Mouse (Mus musculus): Measurements from ENCODE around the gene Cpne5.

The Cpne5 gene

DNA sequence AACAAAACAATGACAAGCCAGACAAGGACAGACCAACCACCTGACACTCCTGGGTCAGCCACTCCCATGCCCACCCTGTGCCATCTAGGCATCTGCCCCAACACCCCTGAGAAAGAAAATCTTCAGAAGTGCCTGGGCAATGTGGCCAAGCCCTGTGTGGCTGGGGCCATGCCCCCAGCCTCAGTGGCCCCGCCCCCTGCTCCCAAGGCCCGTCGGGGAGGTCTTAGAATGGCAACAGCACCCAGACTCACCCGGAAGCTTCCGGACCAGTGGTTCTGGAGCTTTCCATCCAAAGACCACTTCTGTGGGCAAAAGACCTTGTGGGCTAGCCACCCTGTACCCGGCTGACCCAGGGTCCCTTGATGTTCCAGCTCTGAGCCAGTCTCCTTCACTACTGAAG lies 35.4 kb downstream of the Cpne5 start:
- no peak for DNase-seq

DNA sequence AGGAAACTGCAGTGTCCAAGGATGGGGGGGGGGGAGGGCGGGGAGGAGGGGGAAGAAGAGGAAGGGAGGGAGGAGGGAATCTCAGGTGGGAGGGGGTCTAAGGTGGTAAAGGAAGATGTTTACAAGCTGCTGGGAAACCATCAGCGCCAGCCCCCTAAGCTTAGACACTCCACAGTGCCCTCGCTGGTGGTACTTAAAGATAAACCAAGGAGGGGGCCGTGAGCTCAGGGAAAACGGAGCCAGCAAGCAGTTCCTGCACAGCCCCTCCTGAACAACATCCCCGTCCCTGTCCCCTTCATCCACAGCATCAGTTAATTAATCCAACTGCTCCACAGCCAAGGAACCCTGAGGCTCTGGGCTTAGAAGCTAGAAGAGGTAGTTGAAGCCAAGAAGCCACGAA lies 38.1 kb downstream of the Cpne5 start:
- peak; percentile 32 for DNase-seq

DNA sequence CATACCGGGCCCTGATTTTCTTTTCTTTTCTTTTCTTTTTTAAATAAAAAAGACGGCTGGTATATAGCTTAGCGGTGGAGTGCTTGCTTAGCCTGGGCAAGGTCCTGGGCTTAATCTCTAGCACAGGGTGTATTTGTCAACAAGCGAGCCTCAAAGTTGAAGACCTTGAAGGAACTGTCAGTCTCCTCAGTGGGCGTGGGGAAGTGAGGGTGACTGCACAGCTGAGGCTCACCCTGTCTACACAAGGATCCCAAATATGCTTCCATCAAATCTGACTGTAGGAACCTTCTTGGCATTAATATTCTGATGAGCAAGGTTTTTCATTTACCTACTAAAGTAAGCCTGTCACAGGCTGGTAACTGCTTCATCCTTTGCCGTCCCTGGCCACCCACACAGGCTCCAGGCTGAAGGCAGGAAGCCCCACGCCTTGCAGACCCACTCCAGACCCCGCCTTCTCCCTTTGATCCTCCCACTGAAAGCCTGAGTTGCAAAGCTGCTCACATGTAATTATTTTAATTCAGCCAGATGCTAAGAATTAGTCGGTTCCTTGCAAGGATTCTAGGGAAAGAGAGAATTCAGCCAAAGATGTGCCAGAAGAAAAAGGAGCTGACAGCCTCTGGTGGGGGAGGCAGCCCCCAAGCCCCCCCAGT lies 38.7 kb downstream of the Cpne5 start:
- DNase-seq: peak; percentile 61

DNA sequence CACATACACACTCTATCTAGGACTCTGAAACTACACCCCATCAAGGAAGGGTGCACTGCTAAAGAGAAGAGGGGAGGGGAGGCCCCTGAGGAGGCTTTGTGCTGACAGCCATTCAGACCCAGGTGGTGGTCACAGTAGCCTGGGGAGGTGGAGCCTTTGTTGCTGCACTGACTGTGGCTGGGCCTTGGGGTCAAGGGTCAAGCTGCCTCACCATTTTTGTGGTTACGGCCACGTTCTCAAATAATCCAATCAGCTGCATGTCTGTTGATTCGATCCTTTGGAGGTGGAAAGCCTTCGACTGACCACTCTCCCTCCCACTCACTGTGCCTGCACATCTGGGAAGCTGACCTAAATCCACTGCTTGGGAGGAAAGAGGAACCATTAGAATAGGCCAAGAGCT lies 42.4 kb downstream of the Cpne5 start:
- DNase-seq: peak; percentile 51

DNA sequence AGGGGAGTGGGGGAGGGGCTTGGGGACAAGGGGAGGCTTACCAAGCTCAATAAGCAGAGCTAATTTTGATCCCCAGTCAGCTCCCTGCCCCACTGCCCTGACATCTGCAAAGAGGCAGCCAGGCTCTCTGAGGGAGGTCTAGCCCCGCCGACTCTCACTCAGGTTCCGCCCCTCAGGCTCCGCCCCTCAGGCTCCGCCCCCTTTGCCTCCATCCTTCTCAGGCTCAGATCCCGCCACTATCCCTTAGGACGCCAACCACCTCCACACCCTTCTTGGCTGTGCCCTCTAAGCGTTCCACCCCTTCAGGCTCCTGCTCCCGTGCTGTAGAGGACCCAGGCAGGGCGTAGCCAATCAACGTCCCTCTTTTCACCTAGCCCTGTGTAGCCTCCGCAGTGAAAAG lies 49.0 kb downstream of the Cpne5 start:
- peak; percentile 83 for DNase-seq

DNA sequence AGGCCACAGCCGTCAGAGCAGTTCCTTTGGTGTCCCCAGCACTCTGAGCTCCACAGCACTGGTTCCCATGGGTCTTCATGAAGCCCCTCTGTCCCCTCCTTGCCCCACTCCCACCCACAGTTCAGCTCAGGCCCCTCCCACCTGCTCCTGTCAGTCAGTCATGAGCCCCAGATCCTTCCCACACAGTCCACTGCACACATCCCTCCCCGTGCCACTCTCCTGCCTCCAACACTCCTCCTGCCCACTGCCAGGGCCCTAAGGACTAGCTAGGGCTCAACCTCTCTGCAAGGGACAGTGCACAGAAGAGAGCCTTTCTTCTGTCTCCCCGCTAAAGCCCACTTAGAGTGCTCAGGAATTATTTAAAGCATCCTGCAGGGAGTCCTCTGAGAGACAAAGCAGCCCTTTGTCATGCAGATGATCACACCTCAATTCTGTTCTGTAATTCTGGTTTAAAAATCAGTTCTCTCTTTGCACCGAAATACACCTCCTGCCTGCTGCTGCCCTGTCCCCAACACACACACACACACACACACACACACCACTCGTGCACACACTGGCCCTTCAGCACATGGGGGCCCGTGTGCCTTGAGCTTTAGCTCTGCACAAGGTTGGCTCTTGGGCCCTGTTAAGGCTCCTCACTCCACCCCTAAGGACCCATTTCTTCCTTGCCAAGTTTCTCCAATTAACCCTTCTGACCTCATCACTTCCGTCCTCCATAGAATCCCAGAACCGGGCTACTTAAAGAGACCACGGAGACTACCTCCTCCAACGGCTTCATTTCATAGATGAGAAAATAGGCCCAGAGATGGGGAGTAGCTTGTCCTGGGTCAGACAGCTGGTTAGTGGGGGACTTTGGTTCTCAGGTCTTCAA lies 50.7 kb downstream of the Cpne5 start:
- DNase-seq: peak; percentile 40

DNA sequence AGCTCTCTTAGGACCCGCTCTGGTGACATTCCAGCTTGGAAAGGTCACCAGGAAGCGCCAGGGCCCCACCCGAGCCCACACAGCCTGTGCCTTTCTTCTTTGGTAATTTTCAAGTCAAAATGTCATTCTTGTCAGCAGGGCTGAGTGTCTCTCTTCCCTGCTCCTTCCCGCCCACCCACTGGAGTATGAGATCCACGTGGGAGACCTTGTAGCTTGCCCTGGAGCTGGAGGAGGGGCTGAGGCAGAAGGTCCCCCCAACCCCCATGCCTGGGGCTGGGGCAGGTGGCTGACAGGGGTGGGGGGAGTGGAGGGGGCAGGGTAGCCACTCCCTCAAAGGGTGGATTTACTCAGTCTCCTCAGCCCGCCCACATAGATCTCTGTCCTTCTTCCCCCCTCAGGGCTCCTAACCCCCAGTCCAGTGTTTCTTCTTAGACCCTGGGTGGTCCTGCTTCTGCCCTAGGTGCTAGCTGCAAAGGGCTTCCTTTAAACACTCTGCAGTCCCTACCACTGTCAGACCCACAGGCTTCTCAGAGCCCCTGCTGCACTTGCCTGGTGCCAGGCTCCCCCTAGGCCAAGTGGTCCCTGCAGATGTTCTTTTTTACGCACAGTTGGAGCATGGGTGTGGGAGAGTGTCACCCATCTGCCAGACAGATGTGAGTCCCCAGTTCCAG lies 52.5 kb downstream of the Cpne5 start:
- DNase-seq: peak; percentile 34

DNA sequence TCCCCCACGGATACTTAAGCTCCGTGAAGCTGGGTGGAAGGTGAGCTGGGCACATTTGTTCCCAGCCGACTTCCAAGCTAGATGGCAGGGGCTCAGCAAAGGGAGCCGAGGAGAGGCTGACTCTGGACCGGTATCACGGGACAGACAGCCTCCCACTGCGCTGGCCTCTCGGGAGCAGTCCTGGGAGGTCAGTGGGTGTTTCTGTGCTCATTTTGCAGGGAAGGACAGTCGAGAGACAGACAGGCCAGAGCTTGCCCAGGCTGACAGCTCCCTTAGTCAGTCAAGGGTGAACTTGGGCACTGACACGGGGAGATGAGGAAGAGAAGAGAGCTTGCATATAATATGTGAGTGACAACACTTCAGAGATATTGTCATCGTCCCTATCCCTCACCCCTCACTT lies 54.8 kb downstream of the Cpne5 start:
- no peak for DNase-seq

DNA sequence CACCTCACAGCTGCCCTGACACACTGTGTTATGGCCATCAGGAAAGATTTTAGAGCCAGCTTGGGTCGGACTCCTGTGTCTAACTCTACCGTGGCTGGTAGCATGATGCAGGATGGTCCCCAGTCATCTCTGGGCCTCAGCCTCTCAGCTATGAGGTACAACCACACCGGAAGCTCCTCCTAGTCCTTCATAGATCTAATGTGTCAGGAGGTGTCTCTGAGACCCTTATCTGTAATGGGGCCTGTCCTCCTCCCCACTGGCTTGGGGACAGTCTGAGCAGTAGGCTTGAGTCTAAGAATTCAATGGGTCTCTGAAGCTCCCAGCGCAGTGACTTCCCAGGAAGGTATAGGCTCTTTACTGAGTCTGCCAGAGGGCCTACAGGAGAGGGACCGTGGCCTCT lies 56.2 kb downstream of the Cpne5 start:
- no peak for DNase-seq

DNA sequence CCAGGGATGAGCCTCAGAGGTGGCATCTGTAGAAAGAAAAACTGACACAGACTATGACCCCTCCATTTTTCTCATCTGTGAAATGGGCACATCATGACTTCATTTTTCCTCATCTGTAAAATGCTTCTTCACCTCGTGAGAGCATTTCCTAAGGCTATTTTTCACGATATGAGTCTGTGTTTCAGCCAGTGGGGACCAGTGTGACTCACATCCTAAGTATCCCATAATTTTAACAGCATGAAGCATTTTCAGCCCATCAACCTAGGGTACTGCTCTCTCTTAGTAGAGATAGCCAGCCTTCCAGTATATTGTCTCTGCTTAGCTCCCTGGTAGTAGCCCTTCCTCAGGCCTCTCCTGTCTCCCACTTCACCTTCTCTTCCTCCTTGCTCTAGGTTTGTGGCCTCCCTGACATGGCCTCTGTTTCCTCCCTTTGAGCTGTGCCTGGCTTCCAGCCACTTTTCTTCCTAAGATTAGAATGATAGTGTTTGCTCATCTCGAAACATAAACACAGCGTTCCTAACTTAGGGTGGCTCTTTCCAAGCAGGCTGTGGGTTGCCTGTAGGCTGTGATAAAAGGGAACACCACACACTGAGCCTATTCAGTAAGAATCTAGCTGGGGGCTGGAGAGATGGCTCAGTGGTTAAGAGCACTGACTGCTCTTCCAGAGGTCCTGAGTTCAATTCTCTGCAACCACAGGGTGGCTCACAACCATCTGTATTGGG lies 57.4 kb downstream of the Cpne5 start:
- DNase-seq: no peak

DNA sequence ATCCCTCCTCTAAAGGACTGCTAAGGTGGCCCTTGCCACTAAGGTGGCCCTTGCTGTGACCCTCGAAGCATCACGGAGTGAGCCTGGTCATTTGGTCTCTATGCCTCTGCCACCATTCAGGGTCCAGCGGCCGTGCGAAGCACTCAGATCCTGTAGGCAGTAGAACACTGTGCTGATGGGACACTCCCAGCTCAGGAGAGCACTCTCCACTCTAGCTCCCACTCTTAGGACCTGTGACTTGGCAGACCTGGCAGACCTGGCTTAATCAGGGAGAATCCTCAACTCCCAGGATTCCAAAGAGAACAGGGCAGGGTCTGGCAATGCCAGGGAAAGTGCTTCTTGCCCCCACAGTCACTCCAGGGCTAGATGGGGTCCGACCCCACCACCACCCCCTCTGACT lies 58.0 kb downstream of the Cpne5 start:
- no peak for DNase-seq

DNA sequence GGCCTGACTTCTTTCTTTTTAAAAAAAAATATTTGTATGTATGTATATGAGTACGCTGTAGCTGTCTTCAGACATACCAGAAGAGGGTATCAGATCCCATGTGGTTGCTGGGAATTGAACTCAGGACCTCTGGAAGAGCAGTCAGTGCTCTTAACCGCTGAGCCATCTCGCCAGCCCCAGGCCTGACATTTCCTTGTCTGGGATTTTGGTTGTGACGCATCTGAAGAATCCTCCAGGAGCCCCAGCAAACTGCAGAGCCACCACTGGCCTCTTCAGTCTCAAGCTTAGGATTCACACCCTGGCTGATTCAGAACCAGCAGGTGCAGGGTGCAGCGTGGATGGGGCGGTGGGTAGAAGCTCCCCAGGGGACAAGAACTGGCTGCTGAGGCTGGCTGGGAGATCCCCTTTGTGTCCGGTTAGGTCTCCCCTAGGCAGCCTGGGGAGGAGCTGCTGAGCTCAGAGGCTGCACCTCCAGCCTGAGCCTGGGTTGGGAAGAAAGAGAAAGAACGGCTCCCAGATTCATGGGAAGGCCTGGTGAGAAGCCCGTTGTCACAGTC lies 59.4 kb downstream of the Cpne5 start:
- DNase-seq: no peak

DNA sequence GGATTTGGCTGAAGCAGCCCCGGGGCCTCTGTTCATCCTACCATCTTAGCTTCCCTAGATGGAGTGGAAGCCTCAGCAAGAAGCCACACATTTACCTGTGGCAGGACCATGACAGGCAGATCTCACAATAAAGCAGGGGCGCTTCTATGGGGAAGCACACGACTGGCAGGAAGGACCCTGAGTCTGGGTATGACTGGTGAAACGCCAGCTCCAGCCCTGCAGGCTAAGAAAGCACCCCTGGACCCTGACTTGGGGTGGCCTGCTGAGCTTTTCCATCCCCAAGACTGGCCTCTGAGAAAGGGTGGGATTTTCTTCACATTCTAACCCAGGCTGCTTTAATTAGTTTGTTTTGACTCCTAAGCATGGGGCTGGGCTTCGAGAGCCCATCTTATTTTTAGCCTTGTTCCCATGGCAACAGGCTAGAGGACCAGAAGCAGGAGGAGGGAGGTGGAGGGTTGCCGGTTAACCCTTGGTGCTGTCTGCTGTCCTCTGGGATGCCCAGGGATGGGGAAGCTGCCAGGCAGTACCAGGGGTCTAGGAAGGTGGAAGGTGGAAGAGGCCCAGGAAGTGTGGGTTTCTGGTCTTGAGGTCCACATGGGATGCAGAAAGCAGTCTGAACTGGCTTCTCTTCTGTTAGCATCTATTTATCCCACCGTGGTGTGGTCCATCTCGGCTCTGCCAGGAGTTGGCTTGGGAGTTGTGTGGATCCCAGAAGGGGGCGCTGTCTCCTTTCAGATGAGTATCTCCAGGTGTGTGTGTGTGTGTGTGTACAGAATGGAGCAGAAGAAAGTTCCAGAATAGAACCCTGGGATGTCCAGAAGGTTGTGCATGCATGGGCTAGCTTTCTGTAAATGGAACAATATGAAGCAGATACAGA lies 61.3 kb downstream of the Cpne5 start:
- peak; percentile 84 for DNase-seq

DNA sequence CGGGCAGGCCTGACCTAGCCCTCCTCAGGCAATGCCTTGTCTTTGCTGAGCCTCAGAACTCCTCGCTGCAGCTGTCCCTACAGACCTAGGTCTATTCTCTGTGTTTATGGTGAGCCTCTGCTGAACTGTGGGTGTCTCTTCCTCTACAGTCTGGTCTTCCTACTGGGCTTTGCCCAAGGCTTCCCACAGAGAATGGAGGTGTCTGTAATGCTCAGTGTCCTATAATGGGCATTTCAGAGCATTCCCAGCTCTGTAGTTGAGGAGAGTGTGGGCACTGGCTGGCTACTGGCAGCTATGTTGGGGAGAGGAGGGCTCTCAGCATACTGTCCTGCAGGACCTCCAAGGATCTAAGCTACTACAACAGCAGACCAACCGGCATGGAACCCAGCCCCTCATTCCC lies 62.3 kb downstream of the Cpne5 start:
- DNase-seq: no peak

DNA sequence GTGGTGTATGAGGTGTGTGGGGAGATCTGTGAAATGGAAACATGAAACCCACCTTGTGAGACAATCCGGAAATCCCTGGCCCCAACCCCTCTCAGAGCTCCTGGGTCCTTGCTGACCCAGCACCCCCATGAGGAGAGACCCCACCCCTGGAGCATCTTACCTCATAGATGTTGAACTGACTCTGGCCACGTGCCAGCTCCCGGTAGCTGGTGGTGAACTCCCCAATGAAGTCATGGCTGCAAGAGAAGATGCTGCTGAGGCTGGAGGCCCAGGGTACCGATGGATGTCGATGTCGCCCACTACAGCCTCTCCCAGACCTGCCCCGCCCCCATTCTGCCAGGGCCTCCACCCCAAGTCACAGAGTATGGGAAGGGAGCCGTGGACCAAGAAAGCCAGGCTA lies 64.8 kb downstream of the Cpne5 start:
- DNase-seq: no peak

DNA sequence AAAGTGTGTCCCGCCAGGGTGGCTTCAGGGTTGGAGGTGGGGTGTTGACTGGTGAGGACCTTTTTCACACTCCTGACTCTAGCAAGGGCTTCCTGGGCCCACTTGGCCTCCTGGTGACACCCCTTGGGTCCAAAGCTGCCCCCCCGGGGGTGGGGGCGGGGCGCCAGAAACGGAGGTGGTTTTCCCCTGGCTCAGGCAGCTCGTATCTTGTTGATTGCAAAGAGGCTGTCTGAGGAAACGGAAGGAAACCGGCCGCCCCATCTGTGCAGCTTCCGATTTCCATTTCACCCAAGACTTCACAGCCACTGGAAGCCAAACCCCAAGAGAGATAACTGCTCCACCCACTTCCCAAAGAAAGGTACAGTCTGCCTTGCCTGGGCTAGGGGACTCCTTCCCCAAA lies 65.9 kb downstream of the Cpne5 start:
- DNase-seq: no peak

DNA sequence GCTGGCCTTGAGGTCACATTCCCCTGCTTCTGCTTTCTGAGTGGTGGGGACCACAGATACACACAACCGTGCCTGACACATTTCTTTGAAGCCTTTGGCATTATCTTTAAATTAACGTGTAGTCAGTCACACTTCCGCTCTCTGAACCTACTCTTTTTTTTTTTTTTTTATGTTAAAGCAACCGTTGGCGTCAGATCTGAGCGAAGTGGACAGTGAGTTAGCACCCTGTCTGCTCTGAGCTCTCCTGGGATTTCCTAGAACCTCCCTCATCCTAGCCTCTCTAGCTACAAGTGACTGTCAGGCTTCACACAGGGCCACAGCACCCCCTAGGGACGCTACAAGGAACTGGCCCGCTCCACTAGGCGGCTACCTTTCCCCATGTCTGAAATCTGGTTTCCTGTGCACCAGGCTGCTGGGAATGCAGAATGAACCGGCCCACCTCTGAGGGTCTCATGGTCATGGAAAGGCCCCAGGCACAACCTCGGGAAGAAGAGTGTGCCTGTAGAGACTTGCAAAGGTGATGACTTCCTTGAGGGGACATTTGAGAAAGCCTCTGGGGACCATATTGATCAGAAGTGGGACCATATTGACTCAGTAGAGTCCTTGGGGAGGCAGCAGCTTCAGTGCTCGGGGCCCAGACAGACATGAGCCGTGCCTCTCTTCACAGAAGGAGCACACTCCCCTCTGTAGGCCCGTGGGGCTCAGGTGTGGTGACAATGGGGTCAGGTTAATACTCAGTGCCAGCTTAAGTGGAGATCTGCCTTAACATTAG lies 66.8 kb downstream of the Cpne5 start:
- peak; percentile 85 for DNase-seq

DNA sequence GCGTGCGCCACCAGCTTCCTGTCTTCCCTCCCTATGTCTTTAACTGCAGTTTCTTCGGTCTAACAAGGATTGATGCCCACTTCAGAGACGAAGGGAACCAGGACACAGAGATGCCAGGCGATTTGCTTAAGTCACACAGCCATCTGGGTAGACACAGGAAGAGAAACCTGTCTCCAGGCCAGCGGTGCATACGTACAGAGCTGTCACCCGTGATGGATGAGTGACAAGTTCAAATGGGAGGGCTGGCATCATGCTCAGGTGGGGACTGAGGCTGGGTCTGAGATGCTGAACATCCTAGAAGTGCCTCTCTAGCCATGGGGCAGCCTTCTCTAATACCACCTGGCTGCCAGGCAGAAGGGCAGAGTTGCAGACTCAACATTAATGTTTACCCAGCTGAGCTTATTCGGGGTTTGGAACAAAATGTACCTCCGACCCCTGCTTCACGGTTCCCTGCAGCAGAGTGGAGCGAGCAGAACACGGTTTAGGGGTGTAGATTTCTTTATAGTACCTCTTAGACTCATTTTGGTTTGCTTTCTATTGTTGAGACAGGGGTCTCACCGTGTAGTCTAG lies 67.5 kb downstream of the Cpne5 start:
- no peak for DNase-seq

DNA sequence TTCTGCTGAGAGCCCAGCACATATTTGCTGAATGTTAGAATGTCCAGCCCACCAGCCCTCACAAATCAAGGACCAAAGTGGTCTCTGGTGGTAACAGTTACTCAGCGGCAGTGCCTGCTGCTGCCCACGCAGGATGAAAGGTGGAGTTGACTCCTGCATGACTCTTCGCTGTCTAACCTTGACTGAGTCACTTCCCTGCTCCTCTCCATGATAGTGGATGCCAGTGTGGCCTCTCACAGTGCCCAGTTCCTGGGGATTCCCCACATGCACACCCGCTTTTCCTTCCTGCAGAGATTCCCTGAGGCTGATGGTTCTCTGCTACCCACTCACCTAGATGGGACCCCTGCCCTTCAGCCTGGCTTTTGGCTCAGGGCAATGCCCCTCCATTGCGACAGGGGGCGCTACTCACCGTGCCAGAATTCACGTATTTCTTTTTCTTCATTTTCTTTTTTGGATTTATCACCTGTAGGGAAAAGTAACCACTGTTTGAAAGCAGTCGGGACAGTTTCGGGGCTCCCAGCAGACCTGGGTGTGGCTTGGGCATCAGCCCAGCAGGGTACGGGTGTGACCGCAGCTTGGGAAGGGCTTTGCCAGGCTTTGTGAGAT lies 68.9 kb downstream of the Cpne5 start:
- no peak for DNase-seq

DNA sequence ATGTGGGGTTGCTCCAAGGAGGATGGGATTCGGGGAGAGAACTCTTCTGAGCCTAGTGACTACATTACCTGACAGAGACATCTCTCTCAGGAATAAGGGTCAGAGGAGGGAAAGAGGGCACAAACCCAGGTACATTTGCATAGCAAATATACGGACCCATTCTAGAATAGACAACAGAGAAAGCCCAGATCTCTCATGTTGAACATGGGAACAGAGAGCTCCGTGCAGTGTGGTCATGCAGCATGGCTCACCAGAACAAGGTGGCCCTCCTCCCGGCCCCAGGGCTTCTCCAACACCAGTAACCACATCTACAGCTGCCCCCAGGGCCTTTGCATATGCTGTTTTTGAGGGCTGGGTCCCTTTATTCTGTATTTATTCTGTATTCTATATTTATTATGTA lies 69.5 kb downstream of the Cpne5 start:
- no peak for DNase-seq
